Mouse (Mus musculus) kidney, adult 2 months (tissue): Measurements from ENCODE around the gene Lrp3. TPM values are rescaled to one million over a fixed set of nuclear protein-coding genes. Genes with fewer than 3 reads are reported as not detected.

ENCODE experiments used
- DNase-seq: peaks from one replicate; pipeline ENCODE4 v3.0.0; 2021
- H3K27ac ChIP-seq: fragments of 200-500 bp; 2 replicates; pipeline ENCODE4 v1.5.1; 2012; ENCODE audit warnings: low read depth, low read length, control low read depth, inconsistent platforms; ENCODE audit not compliant: insufficient read depth
- H3K27me3 ChIP-seq: fragments of 200-500 bp; replicated peaks from 2 replicates; pipeline ENCODE4 v1.6.1; 2012; ENCODE audit warnings: mild to moderate bottlenecking, moderate library complexity, low read length, inconsistent platforms; ENCODE audit not compliant: control insufficient read depth, insufficient read depth
- H3K36me3 ChIP-seq: fragments of 200-500 bp; 2 replicates; pipeline ENCODE4 v1.6.1; 2012; ENCODE audit warnings: mild to moderate bottlenecking, moderate library complexity, low read length, inconsistent platforms; ENCODE audit not compliant: control insufficient read depth, insufficient read depth
- H3K4me1 ChIP-seq: fragments of 200-500 bp; 2 replicates; pipeline ENCODE4 v1.6.1; 2011; ENCODE audit warnings: low read length; ENCODE audit not compliant: control insufficient read depth, insufficient read depth
- H3K4me3 ChIP-seq: fragments of 200-500 bp; 2 replicates; pipeline ENCODE4 v1.5.1; 2011; ENCODE audit warnings: mild to moderate bottlenecking, low read depth, low read length, control low read depth; ENCODE audit not compliant: insufficient read depth
- CTCF ChIP-seq: fragments of 200-500 bp; conservative IDR thresholded peaks from 2 replicates; pipeline ENCODE4 v1.5.1; 2011; ENCODE audit warnings: low read depth, mild to moderate bottlenecking, control low read depth, low read length, moderate library complexity, mixed read lengths; ENCODE audit not compliant: insufficient read depth, insufficient read length
- POLR2A ChIP-seq: fragments of 200-500 bp; IDR thresholded peaks from one replicate; pipeline ENCODE4 v1.6.1; 2011; ENCODE audit warnings: low read depth, low read length, control low read depth
- WGBS: fragments of 180-500 bp; shearing (Covaris S2); methylation state at CpG from one replicate; pipeline ENCODE4 v1.1.7; 2018; 5-methylcytosine and 5-hydroxymethylcytosine counted together
- polyA plus RNA-seq: library from polyadenylated mRNA; depleted of rRNA; stranded (reverse); fragments of >200 nt; gene quantifications from 2 replicates; pipeline ENCODE4 v1.2.3, GENCODE M21; 2012

Gene Lrp3
- polyA plus RNA-seq, 1 experiment = 19.7 TPM

GRCm38 (mm10) chr7:35215731-35216130, 433 bp upstream of the Lrp3 start:
- TF ChIP-seq POLR2A (no peak), CTCF (no peak)
- Histone ChIP-seq H3K36me3 (no peaks in the 10 kb centered on the region), H3K27ac (no peak overlapping the region), H3K4me1 (peaks cover 4% of the 10 kb centered on the region; the same call in 1 of the 2 replicates), H3K4me3 (peak overlapping the region; percentile 44), H3K27me3 (no peaks in the 10 kb centered on the region)
- DNase-seq = no peak
- 52% methylated on average over 5 of the region's 5 CpGs for WGBS

- H3K36me3 ChIP-seq = no peaks in the 10 kb centered on the region
- H3K27ac ChIP-seq = no peak overlapping the region
- TF ChIP-seq POLR2A = no peak
- TF ChIP-seq CTCF = no peak
- H3K27me3 ChIP-seq = no peaks in the 10 kb centered on the region
- no peak for DNase-seq
- H3K4me3 ChIP-seq = peak overlapping the region; percentile 44
- H3K4me1 ChIP-seq = peaks cover 4% of the 10 kb centered on the region; the same call in 1 of the 2 replicates
- WGBS = 7% methylated on average over 79 of the region's 79 CpGs
These were observed 666 bp downstream of the Lrp3 start for GRCm38 (mm10) chr7:35214442-35215222.

GRCm38 (mm10) chr7:35211791-35212190, 3.5 kb downstream of the Lrp3 start:
- Histone ChIP-seq H3K4me1 (peaks cover 4% of the 10 kb centered on the region; the same call in 1 of the 2 replicates), H3K36me3 (no peaks in the 10 kb centered on the region), H3K27me3 (no peaks in the 10 kb centered on the region), H3K27ac (no peak overlapping the region), H3K4me3 (no peak overlapping the region)
- 91% methylated on average over 4 of the region's 4 CpGs for WGBS
- TF ChIP-seq CTCF (no peak), POLR2A (no peak)
- DNase-seq = no peak

DNA sequence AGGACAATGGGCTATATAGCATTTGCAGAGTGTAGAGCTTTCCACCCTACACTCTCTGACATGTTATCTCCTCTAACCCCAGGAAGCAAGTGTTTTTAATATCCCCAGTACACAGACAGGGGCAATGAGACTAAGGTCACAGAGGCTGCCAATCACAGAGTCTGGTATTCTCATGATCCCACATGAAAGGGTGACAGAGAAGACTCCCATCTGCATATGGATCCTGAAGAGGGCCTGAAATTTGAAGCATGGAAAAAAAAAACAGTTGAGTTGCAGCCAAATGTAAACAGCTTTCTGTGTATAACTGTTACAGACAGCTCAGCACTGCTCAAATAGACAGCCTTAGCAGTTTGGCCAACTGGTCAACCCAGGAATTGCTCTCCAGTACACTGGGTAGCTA, 15.5 kb downstream of the Lrp3 start:
- Histone ChIP-seq H3K36me3 (no peaks in the 10 kb centered on the region), H3K4me1 (no peaks in the 10 kb centered on the region), H3K27ac (no peak overlapping the region), H3K27me3 (no peaks in the 10 kb centered on the region), H3K4me3 (no peak overlapping the region)
- DNase-seq = no peak
- no peak for TF ChIP-seq POLR2A
- no peak for TF ChIP-seq CTCF

DNA sequence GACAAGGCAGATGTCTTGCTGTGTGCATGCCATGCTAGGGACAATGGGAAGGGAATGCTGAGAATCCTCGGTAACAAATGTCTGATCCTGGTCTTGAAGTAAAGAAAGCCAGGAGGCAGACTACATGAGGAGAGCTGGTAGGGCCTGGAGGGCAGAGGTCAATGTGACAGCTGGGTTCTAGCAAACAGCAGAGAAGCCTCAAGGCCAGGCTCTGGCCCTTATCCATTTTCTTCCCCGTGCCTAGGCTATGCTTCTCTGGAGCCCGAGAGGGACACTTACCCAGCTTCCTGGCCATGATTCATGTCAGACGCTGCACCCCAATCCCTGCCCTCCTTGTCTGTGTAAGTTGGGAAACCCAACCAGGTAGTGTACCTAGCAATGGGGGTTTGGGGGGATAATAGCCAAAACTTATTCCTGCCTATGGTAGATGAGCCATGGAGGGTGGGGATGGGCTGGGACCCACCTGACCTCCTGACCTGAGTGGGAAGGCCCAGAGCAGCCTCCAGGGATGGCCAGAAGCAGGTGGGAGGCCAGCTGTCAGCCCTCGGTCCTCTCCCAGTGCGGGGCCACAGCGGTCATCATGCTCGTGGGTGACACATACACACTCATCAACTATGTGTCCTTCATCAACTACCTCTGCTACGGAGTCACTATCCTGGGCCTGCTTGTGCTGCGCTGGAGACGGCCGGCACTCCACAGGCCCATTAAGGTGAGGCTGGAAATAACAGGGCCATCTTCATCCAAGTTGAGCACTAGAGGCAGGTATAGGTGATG, 16.1 kb downstream of the Lrp3 start:
- Histone ChIP-seq H3K36me3 (no peaks in the 10 kb centered on the region), H3K27me3 (no peaks in the 10 kb centered on the region), H3K4me3 (no peak overlapping the region), H3K4me1 (no peaks in the 10 kb centered on the region), H3K27ac (no peak overlapping the region)
- 85% methylated on average over 12 of the region's 12 CpGs for WGBS
- DNase-seq = no peak
- no peak for TF ChIP-seq POLR2A
- no peak for TF ChIP-seq CTCF

- Histone ChIP-seq H3K4me3 (no peak overlapping the region), H3K27ac (no peak overlapping the region), H3K4me1 (no peaks in the 10 kb centered on the region), H3K27me3 (no peaks in the 10 kb centered on the region), H3K36me3 (no peaks in the 10 kb centered on the region)
- WGBS = 65% methylated on average over 2 of the region's 2 CpGs
- TF ChIP-seq POLR2A (no peak), CTCF (no peak)
- no peak for DNase-seq
These were observed 18.3 kb downstream of the Lrp3 start for GRCm38 (mm10) chr7:35197022-35197421.

DNA sequence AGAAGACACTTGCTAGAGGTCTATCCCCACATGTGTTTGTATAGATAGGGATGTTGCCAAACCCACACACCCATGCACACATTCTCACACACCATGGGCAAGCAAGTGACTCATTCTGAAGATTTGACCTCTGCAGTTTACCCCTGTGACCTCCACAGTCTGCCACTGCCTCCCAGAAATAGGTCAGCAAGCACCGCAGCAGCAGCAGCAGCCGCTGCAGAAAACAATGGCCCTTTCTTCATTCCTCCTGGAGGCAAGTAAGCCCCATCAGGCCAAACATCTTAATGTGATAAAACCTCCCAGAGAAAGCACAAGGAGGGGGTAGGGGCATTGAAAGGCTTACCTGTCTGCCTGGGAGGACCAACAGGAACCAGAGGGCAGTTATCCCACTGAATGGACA, 24.0 kb downstream of the Lrp3 start:
- no peak for TF ChIP-seq POLR2A
- no peak for TF ChIP-seq CTCF
- Histone ChIP-seq H3K27ac (no peak overlapping the region), H3K4me1 (no peaks in the 10 kb centered on the region), H3K36me3 (no peaks in the 10 kb centered on the region), H3K27me3 (no peaks in the 10 kb centered on the region), H3K4me3 (no peak overlapping the region)
- 37% methylated on average over 2 of the region's 2 CpGs for WGBS
- no peak for DNase-seq
